Mouse (Mus musculus) lung, embryonic 16.5 days (tissue): ENCODE measurements at regions not wholly inside any gene's neighbourhood (a gene's known extent, or its start where the extent isn't known, plus 50 kb on each side); places are given as distances from the start of the nearest gene placed in this dataset. TPM values are rescaled to one million over a fixed set of nuclear protein-coding genes. Genes with fewer than 3 reads are reported as not detected.

Source experiments
- microRNA-seq: library from miRNA; unstranded; fragments of <30 nt; microRNA quantifications from one replicate; pipeline ENCODE4, GENCODE M21; 2016

Small RNAs in the stretch of these regions (microRNA-seq; reads per million reads assigned to microRNA genes)
- gene Gm24369, result not detected
